Mouse (Mus musculus) testis, adult 2 months (tissue): Measurements from ENCODE around the gene Pde4d.

Experiments
- CTCF ChIP-seq: fragments of 200-500 bp; IDR thresholded peaks from 2 replicates; pipeline ENCODE4 v1.5.1; 2012; ENCODE audit warnings: low read depth, mild to moderate bottlenecking, inconsistent platforms, low read length, moderate library complexity; ENCODE audit not compliant: control insufficient read depth, insufficient read depth, insufficient replicate concordance
- POLR2A ChIP-seq: fragments of 200-500 bp; IDR thresholded peaks from 2 replicates; pipeline ENCODE4 v1.6.1; 2012; ENCODE audit warnings: low read depth, mild to moderate bottlenecking, inconsistent platforms, low read length, moderate library complexity; ENCODE audit not compliant: control insufficient read depth

- TF ChIP-seq POLR2A (no peak), CTCF (no peak)
Observed at GRCm38 (mm10) chr13:109777441-109777840, 1327.7 kb downstream of the Pde4d start.
